Mouse (Mus musculus) urinary bladder, postnatal 36 days (tissue): ENCODE data around the gene Mief1.

Experiments used
- DNase-seq, 2 experiments: peaks; one replicate each; pipeline ENCODE4 v3.0.0; 2022; ENCODE audit warnings: low spot score in 2 of 2, mixed read lengths in 1 of 2

Mief1 gene

DNA sequence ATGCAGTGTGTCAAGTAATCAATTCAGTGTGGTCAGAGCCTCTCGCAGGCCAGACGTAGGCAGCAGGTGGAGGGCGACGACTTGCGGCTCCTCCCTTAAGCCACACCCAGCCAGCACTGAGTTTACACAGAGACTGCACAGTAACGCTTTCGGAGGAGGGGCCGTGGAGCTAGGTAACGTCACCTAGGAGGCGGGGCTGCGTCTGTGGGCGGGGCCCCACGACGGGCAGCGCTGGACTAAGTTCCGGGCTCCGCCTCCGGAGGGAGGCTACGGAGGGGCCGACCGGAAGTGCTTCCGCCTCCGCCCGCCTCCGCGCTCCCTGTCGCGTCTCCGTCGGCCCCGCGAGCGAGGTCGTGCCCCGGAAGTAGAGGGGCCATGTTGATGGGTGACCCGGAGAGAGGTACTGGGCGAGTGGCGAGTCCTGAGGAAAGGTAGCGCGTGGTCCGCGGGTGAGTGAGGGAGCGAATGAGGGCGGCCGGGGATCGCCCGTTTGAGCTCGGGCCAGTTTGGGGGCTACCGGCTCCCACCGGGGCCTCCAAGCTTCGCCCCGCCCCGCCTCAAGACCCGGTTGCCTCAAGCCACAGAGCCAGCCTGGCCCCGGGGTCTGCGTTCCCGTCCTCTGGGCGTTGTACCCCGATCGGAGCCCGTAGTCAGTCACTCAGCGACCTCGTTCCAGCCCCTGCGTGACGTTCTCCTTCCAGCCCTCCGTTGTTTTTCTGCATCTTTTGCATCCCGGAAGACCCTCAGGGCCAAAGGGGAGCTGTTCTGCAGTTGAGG lies at the start of gene Mief1:
Mief1 (plus strand) TSS at position 286 of the 777 bp plus-strand sequence.
- DNase-seq, result peak; percentile 96 to 99

DNA sequence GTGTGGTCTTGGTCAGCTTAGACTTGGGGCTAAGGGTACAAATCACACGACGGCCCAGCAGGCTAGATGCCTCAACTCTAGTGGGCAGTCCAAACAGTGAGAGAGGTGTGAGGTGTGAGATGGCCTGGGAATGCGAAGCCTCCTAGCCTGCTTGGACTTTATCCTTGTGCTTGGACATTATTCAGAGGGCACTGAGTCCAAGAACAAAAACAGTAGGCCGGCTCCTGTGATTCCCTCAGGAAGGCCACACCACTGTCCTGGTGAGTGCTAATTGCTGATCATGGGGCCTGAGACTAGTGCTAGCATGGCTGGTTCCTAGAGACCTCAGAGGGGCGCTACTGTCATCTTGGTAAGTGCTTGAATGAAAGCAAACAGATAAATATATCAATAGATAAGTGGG lies 44.9 kb upstream of the Mief1 start:
- no peak for DNase-seq

DNA sequence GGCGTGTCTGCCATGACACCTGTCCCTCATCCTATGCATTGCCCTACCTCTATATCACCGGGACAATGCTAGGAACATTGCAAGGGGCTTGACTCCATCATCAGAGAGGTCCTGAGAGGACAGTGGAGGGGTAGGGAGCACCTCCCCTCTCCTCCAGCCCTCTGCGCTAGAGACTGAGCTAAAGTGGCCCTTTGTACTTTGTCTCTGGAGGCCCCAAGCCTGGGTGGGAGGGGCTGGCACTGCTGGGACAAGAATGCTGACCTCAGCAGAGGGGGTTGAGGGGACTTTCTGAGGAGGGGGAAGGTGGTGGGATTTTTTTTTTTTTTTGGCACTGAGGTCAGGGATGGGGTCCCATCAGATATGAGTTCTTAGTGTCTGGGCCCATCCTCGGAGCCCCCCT lies 43.7 kb upstream of the Mief1 start:
- DNase-seq, result no peak

DNA sequence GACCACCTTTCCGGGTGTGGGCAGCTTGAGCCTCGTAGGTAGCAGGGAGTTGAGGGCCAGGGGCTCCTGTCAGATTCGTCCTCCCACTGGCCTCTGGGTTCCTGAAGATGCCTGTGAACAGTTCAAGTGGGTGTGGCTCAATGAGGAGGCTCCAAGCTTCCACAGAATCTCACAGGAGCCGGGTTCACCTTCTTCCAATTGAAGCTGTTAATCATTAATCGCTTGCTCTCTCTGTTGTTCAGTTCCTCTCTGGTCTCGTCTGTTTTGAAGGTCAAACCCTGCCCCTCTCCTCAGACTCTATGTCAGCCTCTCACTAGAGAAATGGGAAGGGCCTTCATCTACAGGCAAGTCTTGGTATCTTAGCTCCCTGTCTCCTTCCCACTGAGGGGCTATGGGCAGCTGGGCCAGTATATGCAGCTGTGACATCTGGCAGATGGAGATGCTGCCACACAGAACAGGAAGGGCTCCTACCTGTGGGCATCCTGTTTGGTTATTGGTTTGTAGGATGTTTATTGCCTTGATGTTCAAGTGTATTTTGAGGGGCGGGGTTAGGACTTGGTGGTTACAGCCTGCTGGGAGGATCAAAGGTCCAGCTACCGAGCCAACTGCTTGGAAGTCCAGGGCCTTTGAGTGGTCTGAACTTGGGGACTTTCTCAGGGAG lies 42.1 kb upstream of the Mief1 start:
- DNase-seq, result no peak

DNA sequence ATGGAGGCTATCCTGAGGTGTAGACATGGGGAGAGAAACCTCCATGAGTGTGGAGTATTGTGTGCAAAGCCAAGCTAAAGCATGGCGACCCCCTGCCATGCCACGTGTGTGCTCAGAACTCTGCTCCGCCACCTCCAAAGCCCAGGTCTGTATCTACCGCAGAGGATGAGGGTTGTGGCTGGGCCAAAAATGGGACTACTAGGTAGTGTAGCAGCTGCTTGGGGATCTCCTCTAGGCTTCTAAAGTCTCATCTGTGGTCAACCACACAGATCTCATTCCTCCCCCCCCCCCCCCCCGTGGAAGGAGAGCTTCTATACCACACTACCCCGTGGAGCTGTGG lies 41.6 kb upstream of the Mief1 start:
- DNase-seq, result no peak

DNA sequence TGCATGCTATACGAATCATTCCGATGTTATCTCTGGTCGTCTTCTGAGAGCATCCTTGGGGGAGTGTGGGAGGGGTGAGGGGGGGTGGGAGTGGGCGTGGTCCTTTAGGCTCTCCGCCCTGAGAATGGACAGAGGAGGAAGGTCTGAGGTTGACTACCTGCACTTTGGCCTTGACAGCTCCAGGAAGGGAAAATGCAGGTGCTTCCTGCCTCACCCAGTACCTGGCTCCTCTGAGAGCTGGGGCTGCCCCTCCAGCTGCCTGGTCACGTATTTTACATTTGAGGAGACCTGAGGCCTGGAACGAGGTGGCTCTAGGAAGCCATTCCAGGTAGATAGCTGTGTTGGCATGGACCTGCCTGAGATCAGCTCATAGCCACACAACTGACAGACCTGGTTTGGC lies 41.0 kb upstream of the Mief1 start:
- DNase-seq, result no peak

DNA sequence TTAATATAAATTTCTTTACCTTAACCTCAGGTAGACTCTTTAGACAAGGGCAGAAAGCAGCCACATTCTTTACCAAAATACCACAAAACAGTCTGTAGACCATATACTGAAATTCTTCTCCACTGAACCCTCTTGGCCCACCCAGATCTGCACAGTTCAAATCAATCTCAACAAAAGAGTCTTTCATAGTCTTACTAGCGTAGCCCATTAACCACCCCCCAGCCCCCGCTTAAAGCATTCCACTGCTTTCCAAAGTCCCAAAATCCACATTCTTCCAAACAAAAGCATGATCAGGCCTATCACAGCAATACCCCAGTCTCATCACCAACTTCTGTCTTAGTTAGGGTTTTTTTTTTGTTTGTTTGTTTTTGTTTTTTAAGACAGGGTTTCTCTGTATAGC lies 34.3 kb upstream of the Mief1 start:
- no peak for DNase-seq

DNA sequence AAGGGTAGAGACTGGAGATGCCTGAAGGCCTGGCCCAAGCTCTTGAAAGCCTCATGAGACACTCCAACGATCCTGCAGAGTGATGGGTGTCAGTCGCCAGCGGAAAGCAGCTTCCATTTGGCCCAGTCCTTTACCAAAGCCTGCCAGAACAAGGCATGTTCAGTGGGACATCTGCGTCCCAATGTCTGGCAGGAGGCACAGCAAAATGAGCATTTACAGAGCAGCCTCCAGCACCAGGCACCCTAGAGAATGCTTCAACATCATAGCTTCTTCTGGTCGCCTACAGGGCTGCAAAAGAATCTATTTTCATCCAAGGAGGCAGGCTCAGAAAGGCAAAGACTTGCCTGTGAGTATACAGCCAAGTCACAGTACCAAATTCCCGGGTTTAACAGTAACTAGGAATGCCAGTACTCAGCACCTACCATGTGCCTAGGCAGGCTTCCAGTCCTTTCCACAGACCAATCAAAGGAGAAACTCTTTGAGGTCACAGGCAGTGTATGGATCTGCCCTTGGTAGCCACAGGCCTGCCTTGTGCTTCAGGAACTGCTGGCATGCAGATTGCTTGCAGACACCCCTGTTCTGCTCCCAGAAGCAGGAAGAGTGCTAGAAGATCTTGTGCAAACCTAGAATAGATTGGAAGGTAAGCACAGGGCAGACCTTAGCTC lies 31.6 kb upstream of the Mief1 start:
- DNase-seq, result no peak

DNA sequence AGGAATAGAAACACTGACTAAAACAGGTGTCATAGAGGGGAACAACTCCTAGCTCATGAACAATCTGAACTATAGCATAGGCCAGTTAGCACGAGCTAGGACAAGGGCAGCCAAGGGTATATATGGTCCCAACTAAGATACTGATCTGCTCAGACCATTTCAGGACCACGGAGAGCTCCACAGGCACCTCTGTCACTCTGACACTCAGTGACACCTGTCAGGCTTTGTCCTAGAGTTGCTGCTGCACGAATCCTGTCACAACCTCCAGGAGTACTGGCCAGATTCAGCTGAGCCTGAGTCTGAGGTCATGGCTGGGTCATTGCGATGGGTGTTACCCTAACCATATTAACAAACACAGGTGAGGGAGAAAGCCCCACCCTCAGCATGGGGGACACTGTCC lies 30.4 kb upstream of the Mief1 start:
- no peak for DNase-seq

DNA sequence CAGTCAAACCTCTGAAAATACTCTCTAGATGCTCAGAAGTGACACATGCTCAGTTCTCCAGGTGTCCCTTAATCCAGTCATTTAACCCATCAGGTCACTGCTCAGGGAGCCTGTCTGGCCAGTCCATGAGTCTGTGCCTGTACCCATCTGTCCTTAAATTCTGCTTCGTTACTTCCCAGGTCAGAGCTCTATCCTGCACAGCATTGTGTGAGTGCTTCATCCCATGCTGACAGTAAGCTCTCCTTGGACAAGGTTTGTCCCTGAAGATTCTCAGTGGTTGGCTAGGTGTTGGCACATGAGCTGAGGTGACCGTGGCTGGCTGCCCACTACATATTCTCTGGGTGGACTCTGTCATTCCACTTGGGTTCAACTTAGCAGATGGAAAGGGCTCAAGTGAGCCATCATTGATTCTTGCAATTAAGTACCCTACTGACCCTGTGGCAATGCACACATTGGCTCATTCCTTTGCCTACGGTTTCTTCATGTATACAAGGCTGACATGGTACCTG lies 27.7 kb upstream of the Mief1 start:
- no peak for DNase-seq

DNA sequence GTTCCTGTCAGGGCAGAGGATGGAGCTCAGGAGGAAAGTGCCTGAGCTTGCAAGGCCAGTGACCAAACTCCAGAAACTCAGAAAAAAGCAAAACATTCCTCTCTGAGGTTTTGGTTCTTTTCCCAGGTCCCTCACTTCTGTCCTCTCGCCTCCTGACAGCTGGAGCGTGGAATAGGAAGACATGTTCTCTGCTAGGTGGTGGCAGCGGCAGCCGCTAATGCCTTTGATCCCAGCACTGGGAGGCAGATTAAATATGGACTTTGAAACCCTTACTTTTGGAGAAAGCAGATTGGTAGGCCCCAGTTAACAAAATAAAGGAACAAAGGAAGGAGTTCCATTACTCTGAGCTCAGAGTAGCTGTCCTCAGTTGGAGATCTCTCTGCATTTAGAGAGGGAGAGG lies 25.4 kb upstream of the Mief1 start:
- DNase-seq, result no peak

DNA sequence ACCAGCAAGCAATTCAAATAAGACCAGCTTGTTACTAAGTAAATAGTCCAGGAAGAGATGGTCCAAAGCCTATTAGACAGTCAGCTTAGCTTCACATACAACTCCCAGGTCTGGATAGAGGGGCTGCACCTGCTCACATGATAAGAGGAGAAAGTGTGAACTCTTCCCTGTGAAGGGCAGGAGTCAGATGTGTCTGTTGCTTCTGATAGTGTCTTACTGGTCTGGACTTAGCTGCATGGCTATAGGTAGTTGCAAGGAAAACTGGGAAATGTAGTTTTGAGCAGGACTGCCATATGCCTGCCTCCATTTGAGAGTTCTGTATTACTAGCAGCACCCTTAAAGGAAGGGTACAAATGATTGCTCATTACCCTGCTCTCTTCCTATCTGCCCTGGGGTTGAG lies 20.1 kb upstream of the Mief1 start:
- no peak for DNase-seq

DNA sequence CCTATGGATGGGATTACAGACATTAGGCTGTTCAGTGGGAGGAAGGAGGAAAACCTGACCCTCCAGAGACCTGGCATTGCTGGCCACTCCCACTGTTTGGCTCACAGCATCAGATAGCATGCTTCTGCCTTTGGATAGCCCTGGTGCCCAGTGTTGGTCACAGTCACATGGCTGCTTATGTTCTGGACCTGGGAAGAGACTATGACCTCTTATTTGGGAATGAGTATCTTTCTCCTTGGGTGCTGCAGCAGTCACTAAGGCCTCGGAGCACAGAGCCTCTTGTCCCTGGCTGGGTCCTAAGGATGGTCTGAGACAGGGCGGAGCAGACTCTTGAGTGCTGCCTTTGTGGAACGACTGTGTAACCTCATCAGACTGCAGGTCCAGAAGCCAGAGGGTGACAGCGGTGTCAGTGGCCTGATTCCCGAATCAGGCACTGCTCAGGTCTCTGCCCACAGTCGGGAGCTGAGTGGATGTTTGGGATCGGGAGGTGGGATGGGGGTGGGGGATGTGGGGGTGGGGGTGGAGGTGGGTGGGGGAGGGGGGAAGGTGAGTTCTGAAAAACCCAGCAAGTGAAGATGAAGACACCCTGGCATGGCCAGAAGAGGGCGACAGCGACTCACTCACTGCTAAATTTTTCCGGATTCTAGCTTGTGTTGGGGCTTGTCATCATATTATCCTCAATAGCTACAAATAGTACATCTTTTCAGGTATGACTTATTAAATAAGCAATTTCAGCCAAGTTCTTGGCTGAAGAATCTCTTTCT lies 17.9 kb upstream of the Mief1 start:
- DNase-seq, result no peak

DNA sequence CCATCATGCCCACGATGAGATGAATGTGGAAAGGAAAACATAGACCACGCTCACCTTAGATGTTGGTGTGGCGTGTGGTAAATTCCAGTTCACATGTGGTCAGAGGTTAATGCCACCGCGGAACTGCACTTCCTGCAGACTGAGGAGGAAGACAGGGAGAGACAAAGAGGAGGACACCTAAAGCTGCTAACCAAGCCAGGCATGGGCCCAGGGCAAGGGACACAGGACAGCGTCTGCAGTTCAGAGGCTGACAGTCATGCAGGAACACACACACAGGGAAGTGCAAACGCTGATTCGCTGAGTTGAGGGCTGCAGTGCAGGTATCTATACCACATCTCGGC lies 17.4 kb upstream of the Mief1 start:
- no peak for DNase-seq

DNA sequence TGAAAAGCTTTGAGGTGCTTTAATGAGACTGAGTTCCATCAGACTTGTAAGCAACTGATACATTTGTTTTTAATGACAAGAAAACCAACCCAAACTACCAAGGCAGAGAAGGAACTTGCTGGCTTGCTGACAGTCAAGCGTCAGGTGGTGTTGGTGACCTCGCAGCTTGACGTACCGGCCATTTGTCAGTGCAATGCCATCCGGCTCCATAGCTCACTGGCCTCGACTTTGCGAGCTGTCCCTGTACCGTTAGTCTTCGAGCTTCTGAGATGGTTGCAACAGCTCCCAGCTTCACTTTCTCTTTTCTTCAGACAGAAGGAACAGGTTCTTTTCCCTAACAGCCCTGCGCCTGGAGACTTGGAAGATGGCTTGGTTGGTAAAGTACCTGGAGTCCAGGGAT lies 16.3 kb upstream of the Mief1 start:
- DNase-seq, result no peak

DNA sequence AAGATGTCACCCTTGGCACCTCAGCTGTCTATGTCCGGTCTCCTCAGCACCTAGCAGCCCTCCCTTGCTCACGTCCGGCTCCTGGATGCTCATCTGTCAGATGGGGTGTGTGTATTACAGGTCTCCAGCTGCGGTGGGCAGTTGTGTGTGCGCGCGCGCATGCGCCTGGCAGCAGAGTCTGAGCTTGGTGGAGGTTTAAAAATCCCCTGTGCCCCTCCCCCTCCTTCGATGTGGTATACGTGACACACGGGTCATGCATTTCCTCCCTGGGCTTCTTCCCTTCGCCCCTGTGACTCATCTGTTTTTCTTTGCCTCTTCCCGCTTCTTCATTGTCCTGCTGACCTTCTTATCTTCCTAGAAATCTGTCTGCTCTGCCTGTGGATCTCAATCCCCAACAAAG lies 14.6 kb upstream of the Mief1 start:
- no peak for DNase-seq

DNA sequence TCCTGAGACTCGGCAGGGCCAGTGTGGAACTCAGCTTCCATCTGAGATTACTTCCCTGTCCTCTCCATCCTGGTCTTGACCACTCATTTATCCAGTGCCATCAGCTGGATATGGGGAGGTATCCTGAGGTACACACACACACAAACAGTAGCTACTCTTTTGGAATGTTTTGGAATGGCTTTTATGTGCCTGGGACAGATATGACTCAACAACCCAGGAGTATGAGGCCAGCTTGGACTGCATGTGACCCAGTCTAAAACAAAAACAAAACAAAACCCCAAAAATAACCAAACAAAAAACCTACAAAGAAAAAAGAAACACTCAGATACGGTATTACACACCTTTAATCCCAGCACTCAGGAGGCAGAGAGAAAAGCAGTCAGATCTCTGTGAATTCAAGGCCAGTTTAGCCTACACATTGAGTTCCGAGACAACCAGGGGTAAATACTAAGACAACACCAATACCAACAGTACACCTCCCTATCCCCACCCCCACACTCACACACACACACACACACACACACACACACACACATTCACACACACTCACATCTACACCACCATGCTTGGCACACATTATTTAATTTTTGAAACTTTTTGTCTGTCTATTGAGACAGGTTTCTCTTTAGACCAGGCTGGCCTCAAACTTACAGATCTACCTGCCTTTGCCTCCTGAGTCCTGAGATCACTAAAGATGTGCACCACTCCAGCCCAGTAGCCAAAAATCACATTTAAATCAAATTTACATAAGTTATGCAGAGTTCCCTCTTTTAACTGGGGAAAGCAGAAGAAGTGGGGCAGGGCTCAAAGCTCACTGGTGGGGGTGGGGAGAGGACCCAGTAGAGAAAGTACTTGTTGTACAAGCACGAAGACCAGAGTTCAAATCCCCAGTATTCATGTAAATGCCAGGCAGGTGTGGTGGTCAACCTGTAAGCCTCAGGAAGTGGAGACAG lies 13.8 kb upstream of the Mief1 start:
- DNase-seq, result no peak

DNA sequence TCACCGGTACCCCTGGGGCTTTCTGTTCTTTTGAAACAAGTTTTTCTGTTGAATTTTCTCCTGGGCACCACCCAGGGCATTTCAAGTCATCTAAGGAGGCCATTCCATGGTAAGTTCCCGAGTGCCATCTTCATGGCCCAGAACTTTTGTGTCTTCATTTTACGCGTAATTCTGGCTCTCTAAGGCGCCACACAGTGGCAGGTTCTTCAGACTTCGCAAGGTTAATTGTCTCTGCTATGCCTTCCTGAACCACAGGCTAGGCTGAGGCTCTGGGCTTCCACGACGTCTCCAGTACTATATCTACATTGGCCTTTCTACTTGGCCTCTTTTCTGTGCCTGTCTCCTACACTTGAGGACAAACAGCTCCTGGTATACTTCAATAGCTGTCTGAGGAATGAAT lies 12.8 kb upstream of the Mief1 start:
- no peak for DNase-seq

DNA sequence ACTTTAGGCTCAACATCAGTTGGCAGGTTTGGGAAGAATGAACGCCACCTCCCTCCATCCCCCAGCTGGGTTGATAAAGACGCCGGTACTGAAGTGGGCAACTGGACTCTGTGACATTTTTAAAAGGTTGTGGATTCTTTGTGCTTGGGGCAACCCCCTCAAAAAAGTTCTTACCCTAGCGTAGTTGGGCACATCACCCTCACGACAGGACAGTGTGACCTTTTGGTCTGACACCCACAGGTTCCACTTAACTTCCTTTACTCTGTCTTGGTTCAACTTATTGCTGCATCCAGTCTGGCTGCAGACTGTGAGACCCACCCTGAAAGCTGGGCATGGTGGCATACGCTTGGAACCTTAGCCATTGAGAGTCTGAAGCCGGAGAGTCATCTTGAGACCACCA lies 10.1 kb upstream of the Mief1 start:
- no peak for DNase-seq

DNA sequence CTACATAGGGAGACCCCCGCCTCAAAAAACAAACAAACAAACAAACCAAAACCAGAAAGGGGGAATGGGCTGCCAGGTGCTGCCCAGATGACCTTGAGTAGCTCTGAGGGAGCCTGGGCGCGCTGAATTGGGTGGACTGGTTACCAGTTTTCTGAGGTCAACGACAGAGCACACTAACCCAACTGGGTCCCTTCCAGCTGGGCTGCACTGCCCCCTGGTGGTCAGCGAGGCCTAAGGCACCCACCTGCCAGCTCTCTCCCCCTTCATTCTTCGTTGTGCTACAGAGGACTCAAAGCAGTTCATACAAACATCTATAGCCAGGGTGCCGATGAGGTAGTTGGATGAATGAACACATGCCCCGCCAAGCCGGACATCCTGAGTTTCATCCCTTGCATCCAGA lies 8.6 kb upstream of the Mief1 start:
- DNase-seq, result peak; percentile 74

DNA sequence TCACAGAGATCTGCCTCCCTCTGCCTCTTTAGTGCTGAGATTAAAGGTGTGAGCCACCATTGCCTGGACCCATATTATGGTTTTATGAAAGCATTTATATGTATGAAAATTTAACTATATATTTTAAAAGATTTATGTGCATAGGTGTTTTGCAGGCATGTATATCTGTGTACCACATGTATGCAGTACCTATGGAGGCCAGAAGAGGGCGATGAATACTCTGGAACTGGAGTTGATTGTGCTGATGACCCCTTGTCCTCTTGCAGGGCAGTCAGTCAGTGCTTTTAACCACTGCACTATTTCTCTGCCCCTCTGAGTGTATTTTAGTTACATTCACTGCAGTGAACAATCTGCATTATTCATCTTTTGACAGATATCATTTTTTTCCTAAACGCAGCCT lies 8.0 kb upstream of the Mief1 start:
- peak; percentile 33 to 34 for DNase-seq
